Mouse (Mus musculus): ENCODE results near the gene Zfp748. TPM values are rescaled to one million over a fixed set of nuclear protein-coding genes. Genes with fewer than 3 reads are reported as not detected.

Gene Zfp748
- 0.17 and 0.18 TPM in 2 replicates for polyA plus RNA-seq (2012)

DNA sequence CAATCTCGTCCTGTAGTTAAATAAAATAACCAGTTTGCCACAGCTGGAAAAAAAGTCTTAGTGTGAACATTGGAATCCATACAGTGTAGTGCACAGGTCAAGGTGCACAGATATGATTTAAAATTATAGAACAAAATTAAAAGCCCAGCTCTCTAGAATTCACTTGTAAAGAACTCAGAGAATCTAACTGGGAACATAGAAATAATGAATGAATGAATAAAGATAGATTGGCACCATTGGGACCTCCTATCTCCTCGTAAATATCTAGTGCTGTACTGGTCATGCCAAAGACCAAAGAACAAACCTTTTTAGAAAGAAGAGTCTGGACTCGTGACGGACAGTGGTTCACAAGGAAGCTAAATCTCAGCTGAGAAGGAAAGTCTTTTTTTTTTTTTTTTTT, at the start of gene Zfp748:
Gene Zfp748, minus strand, starts transcription at position 101 of the 400 bp plus-strand sequence.
- TF ChIP-seq GATA1 (IDR thresholded peaks at IDR 0.05; ENCODE audit: low read length) = no peak

DNA sequence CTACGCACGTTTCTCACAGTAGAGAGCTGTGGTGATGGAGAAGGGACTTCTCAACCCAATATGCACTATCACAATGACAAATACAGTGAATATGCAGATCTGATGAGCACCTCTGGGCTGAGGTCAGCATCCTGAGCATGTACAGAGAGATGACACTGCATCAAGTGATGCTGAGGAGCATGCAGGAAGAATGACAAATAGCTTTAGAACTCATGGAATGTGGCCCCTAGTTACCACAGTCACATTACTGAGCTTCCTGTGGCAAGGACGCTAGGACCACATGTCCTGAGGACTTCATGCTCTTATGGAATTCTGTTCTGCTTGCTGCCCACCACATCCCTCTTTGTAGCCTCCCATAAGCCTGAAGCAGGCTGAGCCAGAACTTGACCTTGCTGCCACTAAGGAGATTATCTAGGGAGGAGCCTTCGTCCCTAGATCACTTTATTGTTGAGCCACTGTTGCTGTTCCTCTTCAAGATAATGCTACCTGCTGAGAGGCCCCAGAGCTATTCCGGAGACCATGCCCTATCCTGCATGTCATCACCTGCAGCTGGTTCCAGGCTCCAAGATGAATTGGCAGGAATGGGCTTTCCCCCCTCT, 19.1 kb upstream of the Zfp748 start:
- TF ChIP-seq GATA1 (IDR thresholded peaks at IDR 0.05; ENCODE audit: low read length) = no peak

DNA sequence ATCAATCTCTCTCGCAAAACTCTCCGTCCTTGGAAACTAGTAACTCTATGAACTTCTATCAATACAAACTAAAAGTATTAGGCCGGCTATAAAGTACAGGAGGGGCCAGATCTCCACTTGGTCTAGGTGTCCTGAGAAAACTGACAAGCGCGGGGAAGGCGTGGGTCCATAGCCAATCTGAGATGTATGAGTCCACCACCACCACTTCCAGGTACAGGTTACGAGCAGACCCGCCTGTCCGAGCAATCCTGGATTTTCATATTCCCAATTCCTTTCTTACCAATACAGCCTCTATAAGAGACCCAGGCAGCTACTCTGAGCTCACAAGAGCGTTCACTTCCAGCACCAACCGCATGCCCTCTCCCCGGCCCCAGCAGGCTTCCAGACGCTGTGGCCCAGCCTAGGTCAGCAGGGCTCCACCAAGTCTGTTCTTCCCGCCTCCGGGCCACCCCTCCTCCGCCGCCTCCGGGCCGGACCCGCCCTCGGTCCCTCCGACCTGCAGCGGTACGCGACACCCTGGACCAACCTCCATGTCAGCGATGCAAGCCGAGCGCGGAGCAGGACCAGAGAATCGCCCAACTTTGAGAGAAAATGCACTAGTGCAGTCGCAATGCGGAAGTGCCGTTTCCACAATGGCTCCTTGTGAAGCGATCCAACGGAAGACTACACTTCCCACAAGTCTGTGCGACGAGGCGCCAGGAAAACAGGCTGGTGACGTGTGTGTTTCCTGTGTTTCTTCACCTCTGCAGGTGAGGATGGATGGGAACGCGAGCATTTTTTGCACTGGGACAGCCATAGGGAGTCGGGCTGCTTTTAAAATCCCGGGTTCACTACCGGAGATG, 904 bp downstream of the Zfp748 start:
- TF ChIP-seq GATA1 (IDR thresholded peaks at IDR 0.05; ENCODE audit: low read length) = no peak

DNA sequence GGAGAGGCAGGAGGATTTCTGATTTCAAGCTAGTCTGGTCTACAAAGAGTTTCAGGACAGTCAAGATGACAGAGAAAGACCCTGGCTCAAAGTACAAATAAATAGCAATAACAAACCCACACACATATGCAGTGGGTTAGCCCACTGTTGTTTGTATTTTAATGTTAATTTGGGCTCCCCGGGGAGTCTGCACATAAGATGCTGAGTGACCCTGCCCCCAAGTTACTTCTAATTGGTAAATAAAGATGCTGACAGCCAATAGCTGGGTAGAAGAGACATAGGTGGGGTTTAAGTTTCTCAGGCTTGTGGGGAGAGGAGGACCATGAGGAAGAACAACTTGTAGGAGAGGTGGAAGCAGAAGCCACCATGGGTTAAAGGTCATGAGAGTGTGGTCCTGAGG, 7.7 kb downstream of the Zfp748 start:
- TF ChIP-seq GATA1 (IDR thresholded peaks at IDR 0.05; ENCODE audit: low read length) = no peak

DNA sequence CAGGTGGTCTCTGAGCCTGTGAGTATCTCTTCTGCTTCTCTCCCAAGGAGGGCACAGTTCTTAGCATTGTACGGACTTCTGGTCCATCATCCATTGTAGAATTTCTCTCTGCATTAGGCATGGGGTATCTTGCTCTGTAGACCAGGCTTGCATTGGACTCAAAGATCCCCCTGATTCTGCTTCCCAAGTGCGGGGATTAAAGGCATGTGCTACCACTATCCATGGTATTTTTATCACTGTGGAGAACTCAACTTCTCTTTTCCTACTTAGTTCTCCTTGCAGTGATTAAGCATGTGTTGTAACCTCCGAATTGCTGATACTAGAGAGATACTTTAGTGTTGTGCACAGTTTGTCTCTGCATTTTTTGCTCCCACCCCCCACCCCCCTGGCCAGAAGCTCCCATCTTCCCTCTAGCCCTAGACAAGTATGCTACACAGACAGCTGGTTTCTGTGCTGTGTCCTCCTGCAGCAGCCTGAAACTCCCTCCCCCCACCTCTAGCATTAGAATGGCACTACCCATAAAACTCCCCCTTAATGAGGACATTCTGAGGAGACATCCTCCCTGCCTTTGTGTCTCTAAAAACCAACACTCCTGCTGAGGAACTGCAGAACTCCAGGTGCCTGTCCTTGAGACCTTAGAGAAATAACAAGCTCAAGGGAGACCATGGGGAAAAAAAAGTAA, 26.4 kb downstream of the Zfp748 start:
- TF ChIP-seq GATA1 (IDR thresholded peaks at IDR 0.05; ENCODE audit: low read length) = no peak

DNA sequence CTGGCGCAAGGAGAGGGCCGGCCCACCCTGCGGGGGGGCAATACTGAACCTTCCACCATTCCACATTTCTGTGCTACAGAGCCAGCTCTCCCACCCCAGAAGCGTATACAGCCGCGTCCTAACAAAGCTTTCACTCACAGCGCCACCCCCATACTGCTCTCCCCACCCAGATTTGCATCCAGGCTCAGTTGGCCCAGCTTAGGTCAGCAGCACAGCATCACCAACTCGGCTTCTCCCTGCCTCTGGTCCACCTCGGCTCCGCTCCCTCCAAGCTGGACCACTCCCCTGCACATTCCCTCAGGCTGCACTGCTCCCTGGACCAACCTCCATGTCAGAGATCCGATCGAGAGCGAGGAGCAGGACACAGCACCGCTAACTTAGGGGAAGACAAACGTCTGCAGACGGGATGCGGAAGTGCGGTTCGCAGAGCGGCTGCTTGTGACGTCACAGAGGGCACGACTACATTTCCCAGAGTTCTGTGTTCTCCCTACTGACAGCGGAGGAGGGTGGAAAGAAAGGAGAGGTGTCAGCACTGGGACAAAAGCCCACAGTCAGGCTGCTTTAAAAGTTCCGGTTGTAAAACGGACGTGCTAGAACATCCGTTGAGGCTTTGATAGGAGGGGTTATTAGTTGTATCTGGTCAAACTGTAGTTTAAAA, 27.7 kb downstream of the Zfp748 start, which contains the start of the genes Gm26965 and Zfp87:
Gene Gm26965, minus strand, starts transcription at position 399 of the 658 bp plus-strand sequence.
Gene Zfp87, minus strand, starts transcription at position 425 of the 658 bp plus-strand sequence.
- TF ChIP-seq GATA1 (IDR thresholded peaks at IDR 0.05; ENCODE audit: low read length) = no peak

DNA sequence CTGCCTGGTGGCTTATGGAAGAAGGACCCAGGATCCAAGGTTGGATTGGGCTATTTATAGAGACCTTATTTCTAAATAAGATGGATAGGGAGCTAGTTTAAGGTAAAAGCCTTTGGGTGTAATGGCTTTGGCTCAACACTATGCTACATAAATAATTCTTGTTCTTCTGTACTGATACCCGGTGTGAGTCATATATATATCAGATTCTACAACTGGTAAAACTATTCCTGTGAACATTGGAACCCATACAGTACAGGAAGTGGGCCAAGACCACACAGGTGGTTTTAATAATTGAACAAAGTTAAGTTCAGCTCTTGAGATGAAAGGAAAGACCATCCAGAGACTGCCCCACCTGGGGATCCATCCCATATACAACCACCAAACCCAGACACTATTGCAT, 52.7 kb downstream of the Zfp748 start:
- no peak for TF ChIP-seq GATA1 (IDR thresholded peaks at IDR 0.05; ENCODE audit: low read length)

- no peak for TF ChIP-seq GATA1 (IDR thresholded peaks at IDR 0.05; ENCODE audit: low read length)
Measured at GRCm38 (mm10) chr13:67500084-67500719, 53.4 kb downstream of the Zfp748 start, which contains the start of gene Zfp58. TSS of gene Zfp58 (minus strand) at chr13:67500555.

DNA sequence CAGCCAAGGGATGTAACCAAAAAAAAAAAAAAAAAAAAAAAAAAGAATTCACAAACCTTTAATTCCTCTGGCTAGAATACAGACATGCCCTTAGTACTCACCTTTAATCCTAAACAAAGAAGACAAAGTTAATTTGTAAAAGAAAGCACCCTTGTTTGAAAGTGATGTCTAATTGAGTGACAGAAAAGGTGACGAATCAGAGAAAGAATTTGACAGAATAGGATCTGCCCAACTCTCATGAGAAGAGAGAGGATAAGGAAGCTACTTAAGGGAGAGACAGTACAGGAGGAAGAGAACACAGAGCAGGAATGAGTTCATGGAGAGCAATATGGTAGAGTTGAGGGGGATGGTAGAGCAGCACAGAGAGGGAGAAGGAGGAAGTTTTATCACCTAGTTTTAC, 58.0 kb downstream of the Zfp748 start:
- TF ChIP-seq GATA1 (IDR thresholded peaks at IDR 0.05; ENCODE audit: low read length) = no peak

Other genes starting within 250 kb of the Zfp748 start
- 0.09 and 0.22 TPM in 2 replicates for gene Zfp457, start 247.3 kb downstream of the Zfp748 start, polyA plus RNA-seq (2012)
- 0.11 and 0.18 TPM in 2 replicates for gene Zfp595, start 221.3 kb downstream of the Zfp748 start, polyA plus RNA-seq (2012)
- gene Gm28044, start 193.3 kb downstream of the Zfp748 start, polyA plus RNA-seq (2012) = not detected in 2 replicates
- 0.03 TPM in 2 replicates for gene Zfp953, start 193.2 kb downstream of the Zfp748 start, polyA plus RNA-seq (2012)
- not detected in 2 replicates for gene Gm28041, start 178.1 kb downstream of the Zfp748 start, polyA plus RNA-seq (2012)
- gene Zfp456, start 178.0 kb downstream of the Zfp748 start, polyA plus RNA-seq (2012) = 0.09 TPM in 2 replicates
- gene Zfp429, start 154.0 kb downstream of the Zfp748 start, polyA plus RNA-seq (2012) = 0.73 and 1.1 TPM in 2 replicates
- not detected in 2 replicates for gene Zfp459, start 132.4 kb downstream of the Zfp748 start, polyA plus RNA-seq (2012)
- gene Zfp874a, start 102.2 kb downstream of the Zfp748 start, polyA plus RNA-seq (2012) = 0.24 and 0.28 TPM in 2 replicates
- gene Zfp874b, start 69.6 kb downstream of the Zfp748 start, polyA plus RNA-seq (2012) = 0.28 and 0.33 TPM in 2 replicates
- gene Zfp58, start 53.3 kb downstream of the Zfp748 start, polyA plus RNA-seq (2012) = 0.25 and 0.38 TPM in 2 replicates
- gene Gm26965, start 27.7 kb downstream of the Zfp748 start, polyA plus RNA-seq (2012) = not detected in 2 replicates
- gene Zfp87, start 27.7 kb downstream of the Zfp748 start, polyA plus RNA-seq (2012) = 0.32 and 0.72 TPM in 2 replicates
- gene Zfp729b, start 55.9 kb upstream of the Zfp748 start, polyA plus RNA-seq (2012) = 0.23 and 0.42 TPM in 2 replicates
- gene Gm49345, start 83.9 kb upstream of the Zfp748 start, polyA plus RNA-seq (2012) = 0.02 TPM in 1 of 2 replicates, not detected in the other
- 0.14 and 0.17 TPM in 2 replicates for gene Zfp729a, start 84.0 kb upstream of the Zfp748 start, polyA plus RNA-seq (2012)
- 0.12 and 0.31 TPM in 2 replicates for gene Zfp738, start 133.2 kb upstream of the Zfp748 start, polyA plus RNA-seq (2012)
- 0.61 and 0.95 TPM in 2 replicates for gene Zfp65, start 175.3 kb upstream of the Zfp748 start, polyA plus RNA-seq (2012)
- gene Zfp85, start 201.4 kb upstream of the Zfp748 start, polyA plus RNA-seq (2012) = 0.14 and 0.16 TPM in 2 replicates
- 0.03 and 0.18 TPM in 2 replicates for gene Zfp493, start 225.9 kb upstream of the Zfp748 start, polyA plus RNA-seq (2012)